Mouse (Mus musculus) forebrain, embryonic 13.5 days (tissue): ENCODE data around the gene Ryr3. TPM values are rescaled to one million over a fixed set of nuclear protein-coding genes. Genes with fewer than 3 reads are reported as not detected.

Experiments used
- ATAC-seq: fragments of 200-750 bp; cut with Nextera tagmentation; 2 replicates; pipeline ENCODE4 v1.8.0; 2017
- H3K27ac ChIP-seq: fragments of 300-500 bp; sonication (generic); 2 replicates; pipeline ENCODE4 v1.5.1; 2015; ENCODE audit warnings: inconsistent platforms, mild to moderate bottlenecking, moderate library complexity
- H3K27me3 ChIP-seq: fragments of 300-500 bp; sonication (generic); 2 replicates; pipeline ENCODE4 v1.6.1; 2015; ENCODE audit warnings: mild to moderate bottlenecking, inconsistent platforms
- H3K36me3 ChIP-seq: fragments of 300-500 bp; sonication (generic); 2 replicates; pipeline ENCODE4 v1.6.1; 2015; ENCODE audit warnings: mild to moderate bottlenecking, inconsistent platforms; ENCODE audit not compliant: poor library complexity, severe bottlenecking
- H3K4me1 ChIP-seq: fragments of 300-500 bp; sonication (generic); 2 replicates; pipeline ENCODE4 v1.6.1; 2015; ENCODE audit warnings: inconsistent platforms
- H3K4me2 ChIP-seq: fragments of 300-500 bp; sonication (generic); 2 replicates; pipeline ENCODE4 v1.6.1; 2015; ENCODE audit warnings: inconsistent platforms, mild to moderate bottlenecking, moderate library complexity
- H3K4me3 ChIP-seq: fragments of 300-500 bp; sonication (generic); 2 replicates; pipeline ENCODE4 v1.5.1; 2015; ENCODE audit warnings: mild to moderate bottlenecking, inconsistent platforms
- H3K9ac ChIP-seq: fragments of 300-500 bp; sonication (generic); 2 replicates; pipeline ENCODE4 v1.6.1; 2015; ENCODE audit warnings: mild to moderate bottlenecking, inconsistent platforms
- H3K9me3 ChIP-seq: fragments of 300-500 bp; sonication (generic); replicated peaks from 2 replicates; pipeline ENCODE4 v1.6.1; 2016; ENCODE audit warnings: inconsistent platforms
- WGBS: fragments of 180-500 bp; shearing (Covaris S2); methylation state at CpG from one replicate; pipeline ENCODE4 v1.1.7; 2015; 5-methylcytosine and 5-hydroxymethylcytosine counted together
- polyA plus RNA-seq: library from polyadenylated mRNA; unstranded; fragments of >200 nt; fragmentation: Nextera tagmentation; extraction: Ambion mirVana; gene quantifications from 2 replicates; pipeline ENCODE4 v1.2.1, GENCODE M21; 2015

Gene Ryr3
- polyA plus RNA-seq, 1 experiment from 2014 or later: 1.1 TPM

GRCm38 (mm10) chr2:113008961-113009740 is 207.7 kb downstream of the Ryr3 start:
- Histone ChIP-seq H3K4me3 (no peak overlapping the region), H3K4me2 (no peak overlapping the region), H3K4me1 (0 out of 2 replicates have a peak, but pooled peaks cover 2% of the 10 kb centered on the region), H3K36me3 (no peaks in the 10 kb centered on the region), H3K9ac (no peak overlapping the region), H3K9me3 (no peaks in the 10 kb centered on the region), H3K27me3 (no peaks in the 10 kb centered on the region), H3K27ac (no peak overlapping the region)
- 61% methylated on average over 11 of the region's 11 CpGs for WGBS
- peak; percentile 75; the same call in 1 of the 2 replicates for ATAC-seq

- no peaks in the 10 kb centered on the region for H3K9me3 ChIP-seq
- 85% methylated on average over 3 of the region's 3 CpGs for whole genome bisulfite sequencing
These were observed 218.4 kb downstream of the Ryr3 start for GRCm38 (mm10) chr2:112998498-112998897.

GRCm38 (mm10) chr2:112982908-112983510 is 233.9 kb downstream of the Ryr3 start:
- ATAC-seq: no peak
- Histone ChIP-seq H3K36me3 (no peaks in the 10 kb centered on the region), H3K27me3 (no peaks in the 10 kb centered on the region), H3K9me3 (no peaks in the 10 kb centered on the region), H3K4me3 (no peak overlapping the region), H3K9ac (no peak overlapping the region), H3K4me2 (no peak overlapping the region), H3K27ac (no peak overlapping the region), H3K4me1 (no peaks in the 10 kb centered on the region)
- WGBS: 66% methylated on average over 1 of the region's 1 CpGs

More at GRCm38 (mm10) chr2:112998498-112998897, 218.4 kb downstream of the Ryr3 start:
- H3K4me3 ChIP-seq: no peak overlapping the region
- no peak overlapping the region for H3K4me2 ChIP-seq
- no peaks in the 10 kb centered on the region for H3K4me1 ChIP-seq
- H3K27ac ChIP-seq: no peak overlapping the region
- no peak overlapping the region for H3K9ac ChIP-seq
- no peaks in the 10 kb centered on the region for H3K36me3 ChIP-seq
- H3K27me3 ChIP-seq: no peaks in the 10 kb centered on the region
- ATAC-seq: no peak

- peak; percentile 21; the same call in 1 of the 2 replicates for ATAC-seq
- 75% methylated on average over 14 of the region's 14 CpGs for WGBS
- no peaks in the 10 kb centered on the region for H3K36me3 ChIP-seq
- no peak overlapping the region for H3K4me2 ChIP-seq
- H3K4me3 ChIP-seq: no peak overlapping the region
- no peaks in the 10 kb centered on the region for H3K4me1 ChIP-seq
- no peaks in the 10 kb centered on the region for H3K9me3 ChIP-seq
- H3K27ac ChIP-seq: no peak overlapping the region
- no peak overlapping the region for H3K9ac ChIP-seq
- H3K27me3 ChIP-seq: no peaks in the 10 kb centered on the region
These were observed 249.9 kb downstream of the Ryr3 start for GRCm38 (mm10) chr2:112966807-112967625.

GRCm38 (mm10) chr2:112948931-112949330 is 268.0 kb downstream of the Ryr3 start:
- Histone ChIP-seq H3K4me2 (no peak overlapping the region), H3K4me1 (no peaks in the 10 kb centered on the region), H3K27ac (no peak overlapping the region), H3K9me3 (no peaks in the 10 kb centered on the region), H3K9ac (no peak overlapping the region), H3K27me3 (no peaks in the 10 kb centered on the region), H3K36me3 (no peaks in the 10 kb centered on the region), H3K4me3 (no peak overlapping the region)
- WGBS: 77% methylated on average over 1 of the region's 1 CpGs
- no peak for ATAC-seq

- Histone ChIP-seq H3K4me2 (no peak overlapping the region), H3K27me3 (no peaks in the 10 kb centered on the region), H3K9ac (no peak overlapping the region), H3K27ac (no peak overlapping the region), H3K9me3 (no peaks in the 10 kb centered on the region), H3K4me1 (no peaks in the 10 kb centered on the region), H3K4me3 (no peak overlapping the region), H3K36me3 (no peaks in the 10 kb centered on the region)
- ATAC-seq: no peak
- WGBS: 63% methylated on average over 1 of the region's 1 CpGs
These were observed 285.1 kb downstream of the Ryr3 start for GRCm38 (mm10) chr2:112931776-112932175.

- no peak overlapping the region for H3K4me2 ChIP-seq
- no peaks in the 10 kb centered on the region for H3K27me3 ChIP-seq
- no peak overlapping the region for H3K4me3 ChIP-seq
- H3K4me1 ChIP-seq: no peaks in the 10 kb centered on the region
- no peaks in the 10 kb centered on the region for H3K36me3 ChIP-seq
- no peaks in the 10 kb centered on the region for H3K9me3 ChIP-seq
- ATAC-seq: no peak
- no peak overlapping the region for H3K9ac ChIP-seq
- no peak overlapping the region for H3K27ac ChIP-seq
These were observed 303.1 kb downstream of the Ryr3 start for GRCm38 (mm10) chr2:112913796-112914195.

- Histone ChIP-seq H3K9me3 (no peaks in the 10 kb centered on the region), H3K4me3 (no peak overlapping the region), H3K9ac (no peak overlapping the region), H3K4me2 (no peak overlapping the region), H3K4me1 (no peaks in the 10 kb centered on the region), H3K27ac (no peak overlapping the region), H3K36me3 (no peaks in the 10 kb centered on the region), H3K27me3 (no peaks in the 10 kb centered on the region)
- no peak for ATAC-seq
These were observed 304.3 kb downstream of the Ryr3 start for GRCm38 (mm10) chr2:112912611-112913010.

- no peaks in the 10 kb centered on the region for H3K27me3 ChIP-seq
- H3K27ac ChIP-seq: no peak overlapping the region
- no peak overlapping the region for H3K9ac ChIP-seq
- 78% methylated on average over 4 of the region's 4 CpGs for WGBS
- H3K36me3 ChIP-seq: no peaks in the 10 kb centered on the region
- ATAC-seq: no peak
- no peaks in the 10 kb centered on the region for H3K9me3 ChIP-seq
- no peak overlapping the region for H3K4me2 ChIP-seq
- no peaks in the 10 kb centered on the region for H3K4me1 ChIP-seq
- H3K4me3 ChIP-seq: no peak overlapping the region
These were observed 306.3 kb downstream of the Ryr3 start for GRCm38 (mm10) chr2:112910579-112910978.

GRCm38 (mm10) chr2:112909142-112909541 is 307.8 kb downstream of the Ryr3 start:
- Histone ChIP-seq H3K4me2 (no peak overlapping the region), H3K36me3 (no peaks in the 10 kb centered on the region), H3K27ac (no peak overlapping the region), H3K27me3 (no peaks in the 10 kb centered on the region), H3K9ac (no peak overlapping the region), H3K9me3 (no peaks in the 10 kb centered on the region), H3K4me3 (no peak overlapping the region), H3K4me1 (no peaks in the 10 kb centered on the region)
- no peak for ATAC-seq
- 83% methylated on average over 4 of the region's 4 CpGs for WGBS

GRCm38 (mm10) chr2:112900747-112901146 is 316.1 kb downstream of the Ryr3 start:
- WGBS: 86% methylated on average over 5 of the region's 5 CpGs

GRCm38 (mm10) chr2:112884456-112885114 is 332.3 kb downstream of the Ryr3 start:
- Histone ChIP-seq H3K4me2 (no peak overlapping the region), H3K27me3 (no peaks in the 10 kb centered on the region), H3K4me3 (no peak overlapping the region), H3K9me3 (no peaks in the 10 kb centered on the region), H3K27ac (no peak overlapping the region), H3K9ac (no peak overlapping the region), H3K4me1 (no peaks in the 10 kb centered on the region), H3K36me3 (no peaks in the 10 kb centered on the region)
- 41% methylated on average over 4 of the region's 4 CpGs for WGBS
- 0 out of 2 replicates have a peak, but pooled peaks have one; percentile 41 for ATAC-seq

More at GRCm38 (mm10) chr2:112900747-112901146, 316.1 kb downstream of the Ryr3 start:
- no peaks in the 10 kb centered on the region for H3K4me1 ChIP-seq
- no peaks in the 10 kb centered on the region for H3K9me3 ChIP-seq
- no peak overlapping the region for H3K4me2 ChIP-seq
- no peak overlapping the region for H3K9ac ChIP-seq
- no peaks in the 10 kb centered on the region for H3K36me3 ChIP-seq
- no peaks in the 10 kb centered on the region for H3K27me3 ChIP-seq
- H3K27ac ChIP-seq: no peak overlapping the region
- no peak for ATAC-seq
- no peak overlapping the region for H3K4me3 ChIP-seq
